Mouse (Mus musculus) ZHBTc4 (cell line): ENCODE results near the gene Klf5.

Source experiments
- DNase-seq: peaks from one replicate; pipeline ENCODE4 v3.0.0-alpha.2; 2011; ENCODE audit warnings: low read depth, low spot score

Klf5 gene

GRCm38 (mm10) chr14:99298385-99299021 is at the start of gene Klf5:
Gene Klf5 (plus strand): TSS chr14:99298691.
- peak; percentile 100 for DNase-seq

GRCm38 (mm10) chr14:99262026-99262425 is 36.5 kb upstream of the Klf5 start:
- peak; percentile 72 for DNase-seq

GRCm38 (mm10) chr14:99263816-99264215 is 34.7 kb upstream of the Klf5 start:
- DNase-seq: no peak

GRCm38 (mm10) chr14:99265791-99266190 is 32.7 kb upstream of the Klf5 start:
- DNase-seq: no peak

- no peak for DNase-seq
These were observed 31.7 kb upstream of the Klf5 start for GRCm38 (mm10) chr14:99266749-99267148.

- no peak for DNase-seq
These were observed 24.4 kb upstream of the Klf5 start for GRCm38 (mm10) chr14:99274056-99274455.

GRCm38 (mm10) chr14:99275827-99276226 is 22.7 kb upstream of the Klf5 start:
- peak; percentile 42 for DNase-seq

GRCm38 (mm10) chr14:99278312-99278711 is 20.2 kb upstream of the Klf5 start:
- peak; percentile 67 for DNase-seq

- DNase-seq: no peak
These were observed 19.6 kb upstream of the Klf5 start for GRCm38 (mm10) chr14:99278763-99279486.

- DNase-seq: no peak
These were observed 18.1 kb upstream of the Klf5 start for GRCm38 (mm10) chr14:99280399-99280798.

- no peak for DNase-seq
These were observed 17.6 kb upstream of the Klf5 start for GRCm38 (mm10) chr14:99280825-99281433.

- no peak for DNase-seq
These were observed 13.0 kb upstream of the Klf5 start for GRCm38 (mm10) chr14:99285486-99285885.

- DNase-seq: no peak
These were observed 6.3 kb upstream of the Klf5 start for GRCm38 (mm10) chr14:99292176-99292575.

- peak; percentile 71 for DNase-seq
These were observed 4.1 kb upstream of the Klf5 start for GRCm38 (mm10) chr14:99294424-99294823.

GRCm38 (mm10) chr14:99295606-99296341 is 2.7 kb upstream of the Klf5 start:
- no peak for DNase-seq

GRCm38 (mm10) chr14:99299022-99299481 is 561 bp downstream of the Klf5 start:
- peak; percentile 67 for DNase-seq

GRCm38 (mm10) chr14:99299701-99300191 is 1.3 kb downstream of the Klf5 start:
- no peak for DNase-seq

GRCm38 (mm10) chr14:99301472-99301871 is 3.0 kb downstream of the Klf5 start:
- peak; percentile 97 for DNase-seq

- DNase-seq: no peak
These were observed 5.9 kb downstream of the Klf5 start for GRCm38 (mm10) chr14:99304387-99304786.

- no peak for DNase-seq
These were observed 6.7 kb downstream of the Klf5 start for GRCm38 (mm10) chr14:99304997-99305792.

- DNase-seq: no peak
These were observed 7.9 kb downstream of the Klf5 start for GRCm38 (mm10) chr14:99306410-99306809.
